Mouse (Mus musculus) adipocyte (in vitro differentiated cells): ENCODE measurements around the gene Cir1.

ENCODE experiments used
- DNase-seq: peaks from one replicate; pipeline ENCODE4 v3.0.0-alpha.2; 2016; ENCODE audit warnings: low spot score

The Cir1 gene

GRCm38 (mm10) chr2:73301979-73302378 is 10.5 kb downstream of the Cir1 start:
- no peak for DNase-seq

GRCm38 (mm10) chr2:73298841-73299240 is 13.7 kb downstream of the Cir1 start:
- no peak for DNase-seq

- DNase-seq: no peak
Measured at GRCm38 (mm10) chr2:73298154-73298553, 14.3 kb downstream of the Cir1 start.

- no peak for DNase-seq
Measured at GRCm38 (mm10) chr2:73295023-73295422, 17.5 kb downstream of the Cir1 start.

GRCm38 (mm10) chr2:73291130-73291529 is 21.4 kb downstream of the Cir1 start:
- peak; percentile 70 for DNase-seq

- peak; percentile 65 for DNase-seq
Measured at GRCm38 (mm10) chr2:73285630-73286029, 26.9 kb downstream of the Cir1 start.

- peak; percentile 53 for DNase-seq
Measured at GRCm38 (mm10) chr2:73281707-73282106, 30.8 kb downstream of the Cir1 start.

GRCm38 (mm10) chr2:73281048-73281661 is 31.3 kb downstream of the Cir1 start:
- no peak for DNase-seq

- no peak for DNase-seq
Measured at GRCm38 (mm10) chr2:73280356-73281047, 32.0 kb downstream of the Cir1 start.

- no peak for DNase-seq
Measured at GRCm38 (mm10) chr2:73279271-73280038, 33.0 kb downstream of the Cir1 start.

GRCm38 (mm10) chr2:73278869-73279268 is 33.6 kb downstream of the Cir1 start:
- DNase-seq: no peak

GRCm38 (mm10) chr2:73278131-73278854 is 34.2 kb downstream of the Cir1 start:
- peak; percentile 94 for DNase-seq

- DNase-seq: no peak
Measured at GRCm38 (mm10) chr2:73277709-73278075, 34.8 kb downstream of the Cir1 start.

GRCm38 (mm10) chr2:73277021-73277708 is 35.3 kb downstream of the Cir1 start:
- no peak for DNase-seq

- no peak for DNase-seq
Measured at GRCm38 (mm10) chr2:73276141-73276571, 36.3 kb downstream of the Cir1 start.

- no peak for DNase-seq
Measured at GRCm38 (mm10) chr2:73275261-73276040, 37.0 kb downstream of the Cir1 start.

- DNase-seq: no peak
Measured at GRCm38 (mm10) chr2:73274119-73274920, 38.2 kb downstream of the Cir1 start.

- DNase-seq: no peak
Measured at GRCm38 (mm10) chr2:73273249-73274118, 39.0 kb downstream of the Cir1 start.
